Mouse (Mus musculus) Patski (cell line): ENCODE measurements around the gene Ube3c. TPM values are rescaled to one million over a fixed set of nuclear protein-coding genes. Genes with fewer than 3 reads are reported as not detected.
"Not testable (repeated sequence)": the region's sequence is repeated elsewhere in the genome, so short reads cannot be mapped to it uniquely, and the experiment has no call there.

Source experiments
- ATAC-seq: fragments of 100-300 bp; one replicate; pipeline ENCODE4 v1.8.0; 2021
- CTCF ChIA-PET: fragments of 350-600 bp; sonication (Branson Sonifier 250); formaldehyde crosslinking; loops from one replicate; lab custom pipeline; 2022; ENCODE audit warnings: inconsistent platforms; lab: Charles Lee
- POLR2A ChIA-PET: fragments of 350-600 bp; sonication (Branson Sonifier 250); formaldehyde crosslinking; loops from one replicate; lab custom pipeline; 2022; ENCODE audit warnings: antibody characterized with exemption, inconsistent platforms; lab: Charles Lee
- DNase-seq: peaks from one replicate; pipeline ENCODE4 v3.0.0-alpha.2; 2011; ENCODE audit warnings: low read depth, low spot score
- H3K27me3 ChIP-seq: fragments of 371-371 bp; one replicate; pipeline ENCODE4 v1.5.1; 2021
- CTCF ChIP-seq: fragments of 100-300 bp; IDR thresholded peaks from one replicate; pipeline ENCODE4 v1.5.1; 2021
- in situ Hi-C: fragments of 300-500 bp; cut with MboI; formaldehyde crosslinking; loops from 3 replicates; pipeline ENCODE4 v1.11.1; 2018; ENCODE audit warnings: low pct_unique_long_range_greater_than_20kb, mixed read lengths
- polyA plus RNA-seq: library from polyadenylated mRNA; unstranded; gene quantifications from one replicate; pipeline ENCODE4 v1.2.3, GENCODE M21; 2021

Ube3c gene
- polyA plus RNA-seq, 1 experiment from 2014 or later, result 57.4 TPM

- ChIA-PET POLR2A (no interaction called here), CTCF (interaction anchor here (1.4 kb wide), 1 partner anchor 30 kb away, joined by 5 read pairs; no protein-coding TSS in a partner anchor)
- ATAC-seq (no peak), DNase-seq (no peak)
- in situ Hi-C loops, result no loop called here
- no peak for TF ChIP-seq CTCF
- H3K27me3 ChIP-seq, result no peaks in the 10 kb centered on the region
Measured at GRCm38 (mm10) chr5:29606546-29606945, 37.5 kb downstream of the Ube3c start.

GRCm38 (mm10) chr5:29625610-29626009 lies 56.6 kb downstream of the Ube3c start:
- no peak for DNase-seq
- ChIA-PET CTCF (interaction anchor here (0.9 to 2.0 kb wide), 3 partner anchors 15 to 147 kb away, joined by 3 to 6 read pairs (median 4); partner anchors contain the start of gene Mnx1), POLR2A (no interaction called here)
- TF ChIP-seq CTCF, result no peak
- in situ Hi-C loops, result no loop called here
- H3K27me3 ChIP-seq, result no peaks in the 10 kb centered on the region
- ATAC-seq, result no peak

GRCm38 (mm10) chr5:29629941-29630340 lies 60.9 kb downstream of the Ube3c start:
- DNase-seq (no peak), ATAC-seq (no peak)
- no peaks in the 10 kb centered on the region for H3K27me3 ChIP-seq
- CTCF ChIA-PET, result interaction anchor here (1.3 to 1.8 kb wide), 2 partner anchors 9 to 12 kb away, joined by 3 to 4 read pairs; no protein-coding TSS in a partner anchor
- POLR2A ChIA-PET, result no interaction called here
- no peak for TF ChIP-seq CTCF
- in situ Hi-C loops, result no loop called here

- in situ Hi-C loops, result no loop called here
- no peak for ATAC-seq
- ChIA-PET CTCF (interaction anchor here (1.1 to 1.4 kb wide), 3 partner anchors 9 to 15 kb away, joined by 3 to 4 read pairs (median 3); no protein-coding TSS in a partner anchor), POLR2A (no interaction called here)
- TF ChIP-seq CTCF, result no peak
- DNase-seq, result no peak
- no peaks in the 10 kb centered on the region for H3K27me3 ChIP-seq
Measured at GRCm38 (mm10) chr5:29631711-29632110, 62.7 kb downstream of the Ube3c start.

- TF ChIP-seq CTCF, result no peak
- no peaks in the 10 kb centered on the region for H3K27me3 ChIP-seq
- ATAC-seq, result no peak
- no peak for DNase-seq
- ChIA-PET POLR2A (interaction anchor here (0.6 kb wide), 1 partner anchor 55 kb away, joined by 3 read pairs; no protein-coding TSS in a partner anchor), CTCF (interaction anchor here (1.5 to 2.3 kb wide), 3 partner anchors 8 to 29 kb away, joined by 3 to 5 read pairs (median 3); no protein-coding TSS in a partner anchor)
- in situ Hi-C loops, result no loop called here
Measured at GRCm38 (mm10) chr5:29636298-29636697, 67.3 kb downstream of the Ube3c start.

GRCm38 (mm10) chr5:29636884-29637283 lies 67.8 kb downstream of the Ube3c start:
- peak; percentile 27 for TF ChIP-seq CTCF
- ATAC-seq (no peak), DNase-seq (no peak)
- ChIA-PET CTCF (interaction anchor here (1.5 to 2.3 kb wide), 3 partner anchors 9 to 30 kb away, joined by 3 to 5 read pairs (median 3); no protein-coding TSS in a partner anchor), POLR2A (interaction anchor here (0.6 kb wide), 1 partner anchor 55 kb away, joined by 3 read pairs; no protein-coding TSS in a partner anchor)
- H3K27me3 ChIP-seq, result no peaks in the 10 kb centered on the region
- in situ Hi-C loops, result no loop called here

- no peaks in the 10 kb centered on the region for H3K27me3 ChIP-seq
- DNase-seq (no peak), ATAC-seq (no peak)
- ChIA-PET POLR2A (no interaction called here), CTCF (interaction anchor here (0.9 to 1.9 kb wide), 5 partner anchors 8 to 127 kb away, joined by 3 to 6 read pairs (median 3); no protein-coding TSS in a partner anchor)
- no peak for TF ChIP-seq CTCF
- in situ Hi-C loops, result no loop called here
Measured at GRCm38 (mm10) chr5:29641124-29641884, 72.3 kb downstream of the Ube3c start.

- DNase-seq (no peak), ATAC-seq (no peak)
- TF ChIP-seq CTCF, result no peak
- CTCF ChIA-PET, result interaction anchor here (0.7 to 1.3 kb wide), 3 partner anchors 8 to 23 kb away, joined by 3 to 4 read pairs (median 3); no protein-coding TSS in a partner anchor
- in situ Hi-C loops, result no loop called here
- H3K27me3 ChIP-seq, result no peaks in the 10 kb centered on the region
- POLR2A ChIA-PET, result no interaction called here
Measured at GRCm38 (mm10) chr5:29651696-29652095, 82.7 kb downstream of the Ube3c start.

GRCm38 (mm10) chr5:29657590-29658339 lies 88.7 kb downstream of the Ube3c start:
- no peak for TF ChIP-seq CTCF
- ATAC-seq (no peak), DNase-seq (no peak)
- no peaks in the 10 kb centered on the region for H3K27me3 ChIP-seq
- in situ Hi-C loops, result no loop called here
- CTCF ChIA-PET, result interaction anchor here (1.1 to 2.0 kb wide), 4 partner anchors 11 to 268 kb away, joined by 3 to 5 read pairs (median 4); no protein-coding TSS in a partner anchor
- POLR2A ChIA-PET, result no interaction called here

GRCm38 (mm10) chr5:29661246-29661645 lies 92.2 kb downstream of the Ube3c start:
- DNase-seq, ATAC-seq, in situ Hi-C loops, POLR2A ChIA-PET, H3K27me3 ChIP-seq: not testable (repeated sequence)
- CTCF ChIA-PET, result interaction anchor here (1.5 kb wide), 2 partner anchors 10 to 13 kb away, joined by 3 to 4 read pairs; no protein-coding TSS in a partner anchor
